Mouse (Mus musculus) intestine, embryonic 14.5 days (tissue): ENCODE data around the gene Cnr2. TPM values are rescaled to one million over a fixed set of nuclear protein-coding genes. Genes with fewer than 3 reads are reported as not detected.

Experiments
- ATAC-seq: fragments of 200-750 bp; cut with Nextera tagmentation; replicated peaks from 2 replicates; pipeline ENCODE4 v1.8.0; 2017; ENCODE audit warnings: low read depth, moderate number of reproducible peaks, moderate TSS enrichment, moderate library complexity; ENCODE audit not compliant: low FRiP score, low TSS enrichment
- DNase-seq: peaks from one replicate; pipeline ENCODE4 v3.0.0-alpha.2; 2018; ENCODE audit warnings: low spot score
- H3K27ac ChIP-seq: fragments of 300-500 bp; sonication (generic); 2 replicates; pipeline ENCODE4 v1.5.1; 2014; ENCODE audit warnings: low read depth, mild to moderate bottlenecking, control low read depth
- H3K27me3 ChIP-seq: fragments of 300-500 bp; sonication (generic); replicated peaks from 2 replicates; pipeline ENCODE4 v1.6.1; 2014; ENCODE audit warnings: low read length, control low read depth; ENCODE audit not compliant: control insufficient read depth, insufficient read depth
- H3K36me3 ChIP-seq: fragments of 300-500 bp; sonication (generic); 2 replicates; pipeline ENCODE4 v1.6.1; 2014; ENCODE audit warnings: low read length, control low read depth; ENCODE audit not compliant: control insufficient read depth, insufficient read depth
- H3K4me1 ChIP-seq: fragments of 300-500 bp; sonication (generic); replicated peaks from 2 replicates; pipeline ENCODE4 v1.6.1; 2014; ENCODE audit warnings: low read length, control low read depth, mixed read lengths; ENCODE audit not compliant: control insufficient read depth, insufficient read depth
- H3K4me2 ChIP-seq: fragments of 300-500 bp; sonication (generic); 2 replicates; pipeline ENCODE4 v1.6.1; 2014; ENCODE audit warnings: low read length
- H3K4me3 ChIP-seq: fragments of 300-500 bp; sonication (generic); 2 replicates; pipeline ENCODE4 v1.5.1; 2014; ENCODE audit warnings: low read depth, low read length, control low read depth, mixed read lengths
- H3K9ac ChIP-seq: fragments of 300-500 bp; sonication (generic); 2 replicates; pipeline ENCODE4 v1.6.1; 2014; ENCODE audit warnings: mild to moderate bottlenecking, low read length
- H3K9me3 ChIP-seq: fragments of 300-500 bp; sonication (generic); 2 replicates; pipeline ENCODE4 v1.6.1; 2016; ENCODE audit warnings: low read length, control low read depth; ENCODE audit not compliant: control insufficient read depth
- WGBS: fragments of 180-500 bp; shearing (Covaris S2); extraction: QIAGEN DNeasy Blood & Tissue Kit; methylation state at CpG from one replicate; pipeline ENCODE4 v1.1.7; 2014; 5-methylcytosine and 5-hydroxymethylcytosine counted together
- polyA plus RNA-seq: library from polyadenylated mRNA; unstranded; fragments of >200 nt; fragmentation: Nextera tagmentation; extraction: Ambion mirVana; gene quantifications from 2 replicates; pipeline ENCODE4 v1.2.1, GENCODE M21; 2014

Cnr2 gene
- polyA plus RNA-seq, 1 experiment from 2014 or later = 0.24 TPM

DNA sequence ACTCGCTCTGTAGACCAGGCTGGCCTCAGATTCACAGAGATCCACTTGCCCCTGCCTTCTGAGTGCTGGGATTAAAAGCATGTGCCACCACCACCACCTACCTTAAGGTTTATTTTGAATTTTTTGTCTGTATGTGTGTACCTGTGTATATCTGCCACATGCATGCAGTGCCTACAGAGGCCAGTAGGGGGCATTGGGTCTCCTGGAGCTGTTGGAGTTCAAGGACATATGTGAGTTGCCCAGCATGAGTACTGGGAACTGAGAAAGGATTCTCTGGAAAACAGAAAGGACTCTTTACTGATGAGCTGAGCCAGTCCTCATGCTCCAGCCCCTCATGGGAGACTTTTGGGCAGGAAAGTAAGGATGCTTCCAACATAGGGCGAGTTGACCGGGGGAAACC lies 56.3 kb downstream of the Cnr2 start:
- WGBS = 89% methylated on average over 3 of the region's 3 CpGs
- H3K9me3 ChIP-seq = 0 out of 2 replicates have a peak, but pooled peaks cover 3% of the 10 kb centered on the region
- H3K4me1 ChIP-seq = no peaks in the 10 kb centered on the region; the same call in 1 of the 2 replicates
- no peak overlapping the region for H3K4me3 ChIP-seq
- no peak overlapping the region for H3K9ac ChIP-seq
- peaks cover 37% of the 10 kb centered on the region for H3K36me3 ChIP-seq
- H3K27me3 ChIP-seq = no peaks in the 10 kb centered on the region
- DNase-seq (no peak), ATAC-seq (no peak)
- no peak overlapping the region for H3K27ac ChIP-seq
- no peak overlapping the region for H3K4me2 ChIP-seq

DNA sequence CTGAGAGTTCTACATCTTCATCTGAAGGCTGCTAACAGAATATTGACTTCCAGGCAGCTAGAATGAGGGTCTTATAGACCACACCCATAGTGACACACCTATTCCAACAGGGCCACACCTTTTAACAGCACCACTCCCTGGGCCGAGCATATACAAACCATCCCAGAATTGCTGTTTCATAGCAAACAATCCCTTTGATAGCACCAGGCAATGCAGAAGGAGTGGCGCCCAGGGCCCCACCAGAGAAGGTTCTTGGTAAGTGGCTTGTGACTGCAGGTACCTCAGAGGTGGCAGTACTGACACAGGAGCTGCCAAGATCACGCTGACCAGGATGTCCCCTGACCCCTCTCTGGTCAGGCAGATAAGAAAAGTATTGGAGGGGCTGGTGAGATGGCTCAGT lies 58.0 kb downstream of the Cnr2 start:
- H3K27ac ChIP-seq = no peak overlapping the region
- H3K27me3 ChIP-seq = no peaks in the 10 kb centered on the region
- no peaks in the 10 kb centered on the region; the same call in 1 of the 2 replicates for H3K4me1 ChIP-seq
- H3K9ac ChIP-seq = no peak overlapping the region
- DNase-seq (no peak), ATAC-seq (0 out of 2 replicates have a peak, but pooled peaks have one; percentile 9)
- H3K36me3 ChIP-seq = peaks cover 46% of the 10 kb centered on the region
- 71% methylated on average over 3 of the region's 3 CpGs for WGBS
- 0 out of 2 replicates have a peak, but pooled peaks cover 3% of the 10 kb centered on the region for H3K9me3 ChIP-seq
- no peak overlapping the region for H3K4me3 ChIP-seq
- no peak overlapping the region for H3K4me2 ChIP-seq

DNA sequence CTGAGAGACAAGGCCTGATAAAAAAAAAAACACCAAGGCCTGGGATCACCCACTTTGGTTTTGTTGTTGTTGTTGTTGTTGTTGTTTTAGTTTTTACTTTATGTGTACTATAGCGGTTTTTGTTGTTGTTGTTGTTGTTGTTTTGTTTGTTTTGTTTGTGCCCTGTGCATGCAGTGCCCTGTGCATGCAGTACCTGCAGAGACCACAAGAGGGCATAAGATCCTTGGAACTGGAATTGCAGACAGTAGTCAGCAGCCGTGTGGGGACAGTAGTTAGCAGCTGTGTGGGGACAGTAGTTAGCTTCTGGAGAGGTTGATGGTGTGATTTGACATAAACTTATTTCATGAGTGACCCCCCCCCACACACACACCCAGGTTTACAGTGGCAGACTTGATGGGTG lies 59.0 kb downstream of the Cnr2 start:
- 24% methylated on average over 2 of the region's 2 CpGs for WGBS
- no peak overlapping the region for H3K27ac ChIP-seq
- 0 out of 2 replicates have a peak, but pooled peaks cover 3% of the 10 kb centered on the region for H3K9me3 ChIP-seq
- no peaks in the 10 kb centered on the region for H3K27me3 ChIP-seq
- H3K4me2 ChIP-seq = no peak overlapping the region
- no peak overlapping the region for H3K4me3 ChIP-seq
- DNase-seq (peak; percentile 94), ATAC-seq (peak; percentile 28; the same call in 1 of the 2 replicates)
- peaks cover 53% of the 10 kb centered on the region for H3K36me3 ChIP-seq
- no peak overlapping the region for H3K9ac ChIP-seq
- no peaks in the 10 kb centered on the region for H3K4me1 ChIP-seq

DNA sequence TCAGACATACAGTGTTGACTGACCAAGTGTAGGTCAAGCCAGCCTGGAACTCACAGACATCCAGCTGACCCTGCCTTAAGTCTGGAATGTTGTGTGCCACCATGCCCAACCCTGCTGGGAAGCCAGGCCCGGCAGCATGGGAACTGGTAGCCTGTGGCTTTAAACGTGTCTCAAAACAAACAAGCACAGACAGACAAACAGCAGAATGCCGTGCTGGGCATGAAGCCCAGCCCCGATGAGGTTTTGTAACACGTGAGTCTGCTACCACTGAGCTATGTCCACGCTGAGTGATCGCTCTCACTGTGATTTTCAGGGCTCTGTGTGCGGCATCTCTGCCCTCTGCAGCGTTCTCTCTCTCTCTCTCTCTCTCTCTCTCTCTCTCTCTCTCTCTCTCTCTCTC lies 60.7 kb downstream of the Cnr2 start:
- H3K27me3 ChIP-seq = no peaks in the 10 kb centered on the region
- H3K27ac ChIP-seq = no peak overlapping the region
- DNase-seq (no peak), ATAC-seq (no peak)
- 0 out of 2 replicates have a peak, but pooled peaks cover 3% of the 10 kb centered on the region for H3K9me3 ChIP-seq
- WGBS = 88% methylated on average over 9 of the region's 9 CpGs
- H3K9ac ChIP-seq = no peak overlapping the region
- no peak overlapping the region for H3K4me3 ChIP-seq
- peaks cover 61% of the 10 kb centered on the region for H3K36me3 ChIP-seq
- H3K4me2 ChIP-seq = no peak overlapping the region
- H3K4me1 ChIP-seq = no peaks in the 10 kb centered on the region

DNA sequence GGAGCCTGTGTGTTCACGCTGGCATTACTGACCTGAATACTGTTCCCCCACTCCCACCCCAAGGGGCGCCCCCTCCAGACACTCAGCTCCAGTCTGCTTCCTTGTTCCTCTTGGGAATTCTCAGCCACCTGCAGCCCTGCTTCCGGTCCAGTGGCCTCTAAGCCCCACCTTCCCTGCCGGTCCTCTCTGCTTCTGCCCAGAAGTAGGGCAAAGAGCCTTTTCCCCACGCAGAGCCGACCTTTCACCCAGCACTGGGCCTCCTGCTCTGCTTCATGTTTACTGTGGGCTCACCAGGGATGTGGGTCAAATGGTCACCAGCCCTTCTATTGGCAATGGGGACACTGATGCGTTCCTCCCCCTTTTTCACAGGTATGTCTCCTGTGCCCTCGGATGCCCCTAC lies 63.2 kb downstream of the Cnr2 start:
- H3K9me3 ChIP-seq = no peaks in the 10 kb centered on the region
- ATAC-seq (no peak), DNase-seq (no peak)
- no peak overlapping the region for H3K9ac ChIP-seq
- H3K27ac ChIP-seq = no peak overlapping the region
- peaks cover 5% of the 10 kb centered on the region; the same call in 1 of the 2 replicates for H3K4me1 ChIP-seq
- no peak overlapping the region for H3K4me3 ChIP-seq
- whole genome bisulfite sequencing = 51% methylated on average over 8 of the region's 8 CpGs
- no peak overlapping the region for H3K4me2 ChIP-seq
- H3K27me3 ChIP-seq = no peaks in the 10 kb centered on the region
- H3K36me3 ChIP-seq = peaks cover 55% of the 10 kb centered on the region

DNA sequence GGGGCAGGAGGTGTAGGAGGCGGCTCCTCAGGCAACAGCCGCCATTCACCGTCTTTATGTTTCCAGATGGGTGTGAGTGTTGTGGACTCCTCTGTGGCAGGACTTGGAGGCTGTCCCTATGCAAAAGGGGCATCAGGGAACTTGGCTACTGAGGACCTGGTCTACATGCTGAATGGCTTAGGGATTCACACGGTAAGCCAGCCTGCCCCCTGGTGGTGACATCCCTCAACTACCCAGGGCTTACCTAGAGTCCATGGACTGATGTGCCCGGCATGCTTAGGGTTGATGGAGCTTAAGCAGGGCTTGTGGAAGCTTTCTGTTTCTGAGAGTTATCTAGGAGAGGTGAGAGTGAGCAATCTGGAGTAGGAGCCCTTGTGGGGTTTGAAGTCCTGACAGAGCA lies 65.5 kb downstream of the Cnr2 start:
- peak; percentile 92 for DNase-seq
- H3K27ac ChIP-seq = no peak overlapping the region
- 24% methylated on average over 5 of the region's 5 CpGs for WGBS
- H3K27me3 ChIP-seq = no peaks in the 10 kb centered on the region
- no peak for ATAC-seq
- H3K9ac ChIP-seq = no peak overlapping the region
- no peaks in the 10 kb centered on the region for H3K9me3 ChIP-seq
- H3K4me3 ChIP-seq = no peak overlapping the region
- H3K36me3 ChIP-seq = peaks cover 40% of the 10 kb centered on the region
- peaks cover 11% of the 10 kb centered on the region for H3K4me1 ChIP-seq
- H3K4me2 ChIP-seq = no peak overlapping the region

DNA sequence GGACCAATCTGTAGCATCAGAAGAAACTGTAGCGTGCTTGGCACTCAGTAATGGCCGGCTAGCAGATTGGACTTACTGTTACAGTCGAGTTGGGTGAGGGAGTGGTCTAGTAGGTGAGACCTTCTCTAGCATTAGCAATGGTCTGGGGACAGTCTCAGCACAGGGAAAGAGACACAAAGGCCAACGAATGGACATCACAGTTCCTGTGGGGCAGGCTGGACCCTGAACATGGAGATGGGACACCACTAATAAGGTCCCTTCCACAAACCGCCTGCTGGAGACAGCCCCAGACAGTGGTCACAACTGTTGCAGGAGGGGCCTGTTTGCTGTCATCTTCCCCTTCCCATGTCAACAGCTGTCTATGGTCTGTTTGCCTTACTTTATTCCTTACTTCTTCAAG lies 66.5 kb downstream of the Cnr2 start:
- Histone ChIP-seq H3K4me3 (no peak overlapping the region), H3K9ac (no peak overlapping the region), H3K27ac (no peak overlapping the region), H3K27me3 (no peaks in the 10 kb centered on the region), H3K36me3 (peaks cover 47% of the 10 kb centered on the region), H3K4me1 (peaks cover 11% of the 10 kb centered on the region), H3K4me2 (no peak overlapping the region), H3K9me3 (no peaks in the 10 kb centered on the region)
- 91% methylated on average over 5 of the region's 5 CpGs for WGBS
- DNase-seq = no peak
- ATAC-seq = no peak

DNA sequence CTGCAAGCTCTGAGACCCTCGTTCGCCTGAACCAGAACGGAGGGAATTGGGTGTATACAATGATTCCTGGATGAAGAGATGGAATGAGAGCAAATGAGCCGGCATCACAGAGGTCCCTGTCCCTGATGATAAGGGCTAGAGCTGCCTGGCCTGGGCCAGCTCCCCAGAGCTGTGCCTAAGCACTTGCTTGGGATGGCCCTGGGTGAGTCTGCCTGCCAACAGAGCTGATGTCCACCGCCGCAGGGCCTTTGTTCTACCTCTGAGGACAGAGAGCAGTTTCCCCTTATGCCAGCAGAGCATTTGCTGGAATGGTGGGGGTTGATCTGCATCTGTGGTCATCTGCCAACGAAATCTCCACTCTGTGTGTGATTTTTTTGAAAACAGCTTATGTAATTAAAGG lies 67.0 kb downstream of the Cnr2 start:
- H3K27ac ChIP-seq = no peak overlapping the region
- no peaks in the 10 kb centered on the region for H3K9me3 ChIP-seq
- DNase-seq = no peak
- H3K4me1 ChIP-seq = peaks cover 11% of the 10 kb centered on the region
- H3K9ac ChIP-seq = no peak overlapping the region
- WGBS = 91% methylated on average over 7 of the region's 7 CpGs
- ATAC-seq = no peak
- H3K4me3 ChIP-seq = no peak overlapping the region
- H3K27me3 ChIP-seq = no peaks in the 10 kb centered on the region
- H3K4me2 ChIP-seq = no peak overlapping the region
- peaks cover 50% of the 10 kb centered on the region for H3K36me3 ChIP-seq

DNA sequence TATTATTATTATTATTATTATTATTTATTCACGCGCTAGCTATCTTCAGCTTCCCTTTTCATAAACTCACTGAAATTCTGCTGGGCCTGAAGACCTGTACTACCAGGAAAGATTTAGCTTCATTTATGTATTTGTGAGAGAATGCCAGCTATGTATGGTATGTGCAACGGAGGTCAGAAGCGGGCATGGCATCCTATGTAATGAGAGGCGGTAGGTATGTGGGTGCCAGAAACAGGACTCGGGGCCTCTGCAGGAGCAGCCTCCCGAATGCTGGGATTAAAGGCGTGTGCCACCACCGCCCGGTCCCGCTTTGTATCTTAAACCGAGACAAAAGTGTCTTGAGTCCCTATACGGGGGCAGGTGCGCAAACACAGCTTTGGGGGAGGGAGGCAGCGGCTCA lies 67.8 kb downstream of the Cnr2 start:
- H3K4me3 ChIP-seq = peak overlapping the region; percentile 71
- peak overlapping the region; percentile 97 for H3K4me2 ChIP-seq
- no peaks in the 10 kb centered on the region for H3K27me3 ChIP-seq
- no peaks in the 10 kb centered on the region for H3K9me3 ChIP-seq
- ATAC-seq (no peak), DNase-seq (no peak)
- H3K9ac ChIP-seq = peak overlapping the region; percentile 83
- H3K36me3 ChIP-seq = peaks cover 50% of the 10 kb centered on the region
- 7% methylated on average over 15 of the region's 15 CpGs for WGBS
- peaks cover 11% of the 10 kb centered on the region for H3K4me1 ChIP-seq
- H3K27ac ChIP-seq = peak overlapping the region; percentile 86
